Mouse (Mus musculus): ENCODE results near the gene Clic5.

- TF ChIP-seq POLR2A (IDR thresholded peaks at IDR 0.05; ENCODE audit: control insufficient read depth in 1 of 2, insufficient read depth in 1 of 2, low read depth in 1 of 2, low read length in 2 of 2, poor library complexity in 1 of 2): no peak
- TF ChIP-seq USF1 (IDR thresholded peaks at IDR 0.05; ENCODE audit: low read depth, low read length): no peak
Observed at GRCm38 (mm10) chr17:44151889-44152288, 36.5 kb upstream of the Clic5 start.
